Mouse (Mus musculus) left cerebral cortex, postnatal 25 days (tissue): ENCODE measurements at regions not wholly inside any gene's neighbourhood (a gene's known extent, or its start where the extent isn't known, plus 50 kb on each side); places are given as distances from the start of the nearest gene placed in this dataset.

Experiments used
- DNase-seq, 2 experiments: peaks; one replicate each; pipeline ENCODE4 v3.0.0; 2022; ENCODE audit warnings: low spot score in 2 of 2, mixed read lengths in 1 of 2
- intact Hi-C: fragments of 180-260 bp; cut with DNase I; formaldehyde crosslinking; loops from one replicate; pipeline ENCODE4 v1.15.1; 2025

- intact Hi-C loops: no loop called here
- no peak for DNase-seq
Measured at GRCm38 (mm10) chr1:115127337-115127736, 557.2 kb upstream of the Cntnap5a start.

DNA sequence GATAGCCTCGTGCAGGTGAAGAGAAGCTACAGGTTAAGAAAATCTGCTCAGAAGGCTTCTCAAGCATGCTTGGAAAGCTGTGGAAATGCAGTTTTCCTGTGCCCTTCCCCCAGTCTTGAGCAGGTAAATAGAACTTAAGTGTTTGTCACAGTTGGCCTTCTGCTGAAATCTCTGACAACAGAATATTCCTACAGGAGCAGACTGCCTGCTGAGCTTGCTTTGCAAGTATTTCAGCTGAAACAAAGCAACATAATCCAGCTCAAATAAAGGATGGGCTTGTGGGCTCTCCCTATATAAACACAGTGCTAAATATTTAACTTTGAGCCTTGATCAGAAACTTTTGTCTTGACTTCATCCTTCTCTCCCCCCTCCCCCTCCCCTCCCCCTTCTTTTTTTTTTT is 550.3 kb upstream of the Cntnap5a start:
- DNase-seq: peak in 1 of 2 experiments; percentile 3
- intact Hi-C loops: no loop called here

DNA sequence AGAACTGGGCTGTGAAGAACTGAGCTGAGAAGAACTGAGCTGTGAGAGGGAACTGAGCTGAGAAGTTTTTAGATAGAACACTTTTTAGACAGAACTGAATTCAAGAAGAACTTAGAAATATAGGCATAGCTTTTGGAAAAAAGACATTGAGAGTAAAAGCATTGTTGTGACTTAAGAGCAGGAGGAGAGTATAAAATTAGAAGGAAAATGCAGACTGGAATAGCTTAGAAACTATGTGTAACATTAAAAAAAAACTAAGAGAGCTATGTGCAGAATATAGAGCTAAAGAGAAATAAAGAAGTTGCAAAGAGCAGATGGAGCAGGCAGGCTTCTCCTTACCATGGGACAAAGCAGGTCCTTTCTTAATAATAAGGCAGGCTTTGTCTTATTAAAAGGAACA is 540.0 kb upstream of the Cntnap5a start:
- peak in 1 of 2 experiments; percentile 13 for DNase-seq
- intact Hi-C loops: no loop called here
